Mouse (Mus musculus): ENCODE measurements around the gene Ermard.

The Ermard gene

DNA sequence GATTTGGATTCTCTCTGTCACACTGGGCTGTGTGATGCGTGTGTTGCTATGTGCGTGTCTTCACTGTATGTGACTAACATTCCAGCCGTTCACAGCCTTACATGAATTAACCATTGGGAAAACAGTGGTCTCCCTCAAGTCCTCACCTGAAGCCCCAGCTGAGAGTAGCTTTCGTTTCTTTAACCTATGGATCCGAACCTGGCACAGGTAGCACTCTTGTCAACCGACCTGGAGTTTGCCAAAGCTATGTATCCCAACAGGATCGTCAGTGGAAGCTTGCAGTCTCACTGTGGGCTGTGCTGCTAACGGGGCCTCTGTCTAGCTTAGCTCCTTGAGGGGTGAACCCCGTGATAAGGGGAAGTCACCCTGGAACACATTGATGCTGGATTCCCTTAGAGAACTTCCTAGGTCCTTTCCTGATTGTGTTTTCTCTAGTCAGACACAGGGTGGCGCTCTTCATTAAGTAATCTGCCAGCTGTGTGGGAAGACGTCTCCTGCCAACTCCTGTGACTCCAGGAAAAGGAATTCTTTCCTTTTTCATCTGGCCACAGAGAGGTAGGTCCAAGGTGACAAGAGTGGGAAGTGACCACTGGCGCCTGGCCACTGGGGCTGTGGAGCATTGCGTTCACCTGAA is 24.5 kb downstream of the Ermard start:
- DNase-seq: peak; percentile 61

DNA sequence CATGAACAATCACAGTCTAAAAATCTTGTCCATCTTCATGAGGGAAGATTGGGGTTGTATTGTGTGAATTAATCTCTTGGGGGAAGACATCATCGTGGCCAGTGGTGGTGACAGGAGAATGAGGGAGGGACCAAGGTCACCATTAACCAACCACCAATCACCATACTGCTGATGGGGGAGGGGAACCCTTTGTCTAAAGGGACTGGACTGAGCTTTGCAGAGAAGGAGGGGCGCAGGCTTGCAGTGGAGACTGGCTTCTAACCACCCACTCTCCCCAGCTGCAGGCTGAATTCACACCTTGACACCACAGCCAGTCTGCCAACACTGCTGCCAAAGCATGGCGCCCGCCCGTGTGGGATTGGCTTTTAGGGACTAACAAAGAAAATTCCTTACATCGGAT is 25.1 kb downstream of the Ermard start:
- no peak for DNase-seq

DNA sequence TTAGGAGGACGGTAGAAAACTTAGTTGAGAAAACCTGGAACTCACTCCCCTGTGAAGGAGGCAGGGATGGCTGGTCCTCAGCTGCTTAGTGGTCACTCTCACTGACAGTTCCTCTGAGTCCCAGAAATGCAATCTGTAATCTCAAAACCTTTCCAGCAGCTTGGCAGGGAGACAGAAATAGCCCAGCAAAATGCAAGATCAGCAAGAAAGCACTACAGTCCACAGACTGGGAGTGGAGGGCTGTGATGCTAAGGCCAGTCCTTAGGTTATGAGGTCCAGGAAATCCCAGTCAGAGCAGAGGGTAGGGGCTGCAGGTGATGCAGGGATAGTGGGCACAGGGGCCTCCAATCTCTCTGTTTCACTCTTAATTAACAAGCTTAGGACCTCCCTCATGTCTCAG is 25.9 kb downstream of the Ermard start:
- no peak for DNase-seq

DNA sequence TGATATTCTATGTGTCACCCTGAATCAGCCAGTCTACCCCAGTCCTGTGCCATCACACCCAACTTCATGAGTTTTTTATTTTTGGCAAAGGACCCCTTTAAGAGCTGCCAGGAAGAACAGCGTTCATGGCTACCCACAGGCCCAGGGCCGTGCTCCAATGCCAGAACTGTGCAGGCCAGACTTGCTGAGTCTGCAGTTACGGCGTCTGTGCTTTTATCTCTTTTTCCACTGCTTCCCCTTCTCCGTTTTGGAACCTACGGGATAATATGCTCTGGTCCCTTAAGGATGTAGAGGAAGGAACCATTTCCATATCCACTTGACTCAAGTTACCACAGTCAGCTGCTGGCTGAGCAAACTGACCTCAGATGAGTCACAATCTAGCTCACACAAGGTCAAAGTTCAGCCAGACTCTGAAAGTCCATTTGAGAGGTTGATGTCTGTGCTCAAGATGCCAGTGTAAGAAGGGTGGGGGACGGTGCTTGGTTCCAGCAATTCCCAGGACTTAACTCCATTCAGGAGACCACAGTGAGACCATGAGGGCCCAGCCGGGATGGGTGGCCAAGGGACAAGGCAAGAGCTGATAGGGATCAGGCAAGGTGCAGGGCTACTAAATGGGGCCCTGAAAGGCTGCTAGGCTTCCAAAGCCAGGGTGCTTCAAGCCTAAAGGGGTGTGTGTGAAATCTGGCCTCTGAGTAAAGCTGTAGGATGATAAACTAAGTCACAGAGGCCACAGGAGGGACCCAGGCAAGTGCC is 27.2 kb downstream of the Ermard start:
- peak; percentile 9 for DNase-seq

DNA sequence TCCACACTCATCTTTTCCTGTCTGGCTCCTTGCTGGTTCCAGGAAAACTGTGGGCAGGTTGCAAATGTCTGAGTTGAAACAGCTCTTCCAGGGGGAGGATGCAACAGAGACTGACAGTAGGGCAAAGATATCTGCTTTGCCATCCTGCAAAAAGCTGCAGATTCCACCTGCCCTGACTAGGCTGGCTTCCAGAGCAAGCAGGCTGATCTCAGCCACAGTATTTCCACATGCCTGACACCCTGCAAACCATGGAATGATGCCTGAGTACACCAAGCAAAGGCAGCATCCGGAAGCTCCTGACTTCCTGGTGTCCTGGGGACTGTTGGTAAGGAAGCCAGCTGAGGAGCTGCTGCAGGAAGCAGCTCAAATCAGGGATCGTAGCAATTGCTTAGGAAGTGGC is 28.1 kb downstream of the Ermard start:
- DNase-seq: peak; percentile 35

DNA sequence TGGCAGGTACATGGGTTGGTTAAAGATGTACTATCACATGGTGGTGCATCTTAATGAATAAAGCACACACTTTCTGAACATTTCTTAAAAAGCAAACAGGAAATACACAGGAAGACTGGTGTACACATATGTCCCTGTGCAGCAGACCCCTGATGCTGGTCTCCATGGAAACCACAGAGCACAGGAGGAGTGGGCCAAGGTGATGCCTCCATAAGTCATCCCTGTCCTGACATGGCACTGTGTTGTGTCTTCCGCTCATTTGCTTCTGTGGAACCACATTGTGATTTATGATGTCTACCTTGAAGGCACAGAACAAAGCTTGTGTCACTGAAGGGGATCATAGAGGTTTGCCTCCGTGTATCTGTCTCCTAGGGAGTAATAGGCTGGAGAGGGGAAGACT is 31.2 kb downstream of the Ermard start:
- no peak for DNase-seq

DNA sequence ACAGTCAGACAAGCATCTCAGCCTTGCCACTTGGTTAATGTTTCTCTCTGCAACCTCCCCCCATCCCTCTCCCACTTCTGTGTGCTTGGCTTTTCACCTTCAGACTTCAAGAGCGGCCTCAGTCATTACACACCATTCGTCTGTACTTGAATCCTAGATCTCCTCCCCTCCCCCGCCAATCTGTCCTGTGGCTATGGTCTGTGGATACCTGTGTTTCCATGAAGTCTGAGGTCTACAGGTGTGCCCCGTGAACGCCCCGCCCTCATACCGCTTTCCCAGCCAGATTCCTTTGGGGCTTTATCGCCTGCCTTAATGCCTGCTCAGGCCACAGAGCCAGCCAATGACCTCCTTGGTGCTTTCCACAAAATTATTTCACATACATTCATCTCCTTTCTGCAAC is 34.0 kb downstream of the Ermard start:
- peak; percentile 11 for DNase-seq

DNA sequence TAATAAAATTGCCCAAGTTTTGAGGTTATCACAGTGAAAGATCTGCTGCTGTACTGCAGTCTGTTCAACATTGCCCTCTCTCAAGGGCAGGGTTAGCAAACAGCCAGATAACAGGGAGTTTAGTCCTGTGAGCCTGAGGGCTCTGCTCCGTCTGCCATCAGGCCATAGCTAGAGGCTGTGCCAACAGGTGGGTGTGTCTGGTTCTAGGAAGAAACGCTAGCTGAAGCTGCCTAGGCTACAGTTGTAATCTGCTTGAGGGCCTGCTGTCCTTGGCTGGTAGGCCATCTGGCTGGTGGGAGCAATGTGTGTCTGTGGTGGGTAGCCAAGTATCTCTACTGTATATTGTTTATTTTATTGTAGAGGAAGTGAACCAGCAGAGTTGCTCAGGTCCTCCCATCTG is 36.5 kb downstream of the Ermard start:
- no peak for DNase-seq

DNA sequence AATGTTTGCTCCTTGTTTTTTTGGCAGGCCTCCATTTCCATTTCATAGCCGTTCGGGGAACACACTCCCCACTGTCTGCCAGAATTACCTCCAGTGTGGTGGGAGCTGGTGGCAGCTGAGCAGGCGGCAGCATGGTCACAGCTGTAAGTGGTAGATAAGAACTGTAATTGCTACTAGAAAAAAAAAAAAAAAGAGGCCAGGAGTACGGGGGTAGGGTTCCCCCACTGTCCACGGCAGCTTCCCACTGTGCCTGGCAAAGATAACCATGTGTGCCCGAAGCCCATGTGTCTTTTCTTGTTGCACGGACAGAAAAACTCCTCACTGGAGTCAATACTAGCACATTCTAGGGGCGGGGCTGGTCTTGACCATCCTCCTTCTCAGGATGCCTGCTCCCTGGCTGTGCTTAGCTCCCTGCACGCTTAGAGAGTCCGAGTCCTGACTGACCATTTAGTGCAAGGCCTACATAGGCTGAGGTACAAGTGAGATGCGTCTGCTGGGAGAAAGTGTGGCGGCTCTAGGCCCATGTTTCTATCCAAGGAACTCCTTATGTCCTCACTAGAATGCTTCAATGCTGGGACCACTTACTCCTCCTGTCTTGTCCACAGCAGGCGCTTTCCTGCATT is 43.3 kb downstream of the Ermard start:
- DNase-seq: no peak

DNA sequence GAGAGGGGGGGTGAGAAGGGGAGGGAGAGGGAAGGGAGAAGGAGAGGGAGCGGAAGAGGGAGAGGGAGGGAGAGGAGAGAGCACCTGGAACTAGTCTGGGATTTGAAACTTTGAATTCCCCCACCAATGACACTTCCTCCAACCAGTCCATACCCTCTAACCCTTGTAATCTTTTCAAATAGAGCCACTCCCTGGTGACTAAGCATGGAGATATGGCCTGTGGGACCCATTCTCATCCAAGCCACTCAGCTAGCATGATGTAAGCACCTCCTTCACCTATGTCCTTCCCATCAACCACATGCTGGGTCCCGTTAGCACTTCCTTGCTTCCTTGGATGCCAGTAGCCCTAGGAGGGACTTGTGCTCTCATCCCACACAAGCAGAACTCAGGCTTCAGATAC is 44.0 kb downstream of the Ermard start:
- no peak for DNase-seq

DNA sequence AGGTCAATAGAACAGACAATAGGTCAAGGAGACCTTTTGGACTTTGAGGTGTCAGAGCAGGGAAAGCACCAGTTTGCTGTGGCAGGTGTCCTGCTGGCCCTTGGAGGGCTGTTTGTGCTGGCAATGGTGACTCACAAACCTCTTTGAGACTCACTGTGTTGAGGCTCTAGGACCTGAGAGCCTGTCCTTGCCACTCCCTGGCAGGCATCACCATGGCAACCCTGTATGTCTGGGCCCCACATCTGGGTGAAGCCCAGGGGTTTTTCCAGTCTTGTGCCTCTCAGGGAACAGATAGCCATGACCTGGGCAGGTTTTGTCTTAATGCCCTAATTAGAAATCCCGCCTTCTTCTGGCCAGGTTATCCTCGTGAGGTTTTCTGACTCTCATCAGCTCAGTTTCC is 47.2 kb downstream of the Ermard start:
- no peak for DNase-seq

DNA sequence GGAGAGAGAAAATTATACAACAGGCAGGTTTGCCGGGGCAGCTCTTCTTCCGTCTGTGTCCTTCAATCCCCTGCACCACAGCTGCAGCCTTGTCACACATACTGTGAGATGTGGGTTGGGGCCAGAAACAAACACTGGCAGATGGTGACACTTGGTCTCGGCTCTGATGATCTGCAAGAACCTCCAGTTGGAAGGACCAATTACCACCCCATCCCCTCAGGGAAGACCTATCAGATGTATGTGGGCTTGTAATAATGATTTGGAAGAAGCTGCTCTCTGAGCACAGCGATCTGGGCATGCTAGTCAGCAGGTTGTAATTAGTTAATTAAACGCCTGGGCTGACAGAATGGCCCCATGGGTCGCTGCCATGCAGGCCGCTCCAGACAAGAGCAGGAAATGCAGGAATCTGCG is 47.6 kb downstream of the Ermard start:
- DNase-seq: no peak

DNA sequence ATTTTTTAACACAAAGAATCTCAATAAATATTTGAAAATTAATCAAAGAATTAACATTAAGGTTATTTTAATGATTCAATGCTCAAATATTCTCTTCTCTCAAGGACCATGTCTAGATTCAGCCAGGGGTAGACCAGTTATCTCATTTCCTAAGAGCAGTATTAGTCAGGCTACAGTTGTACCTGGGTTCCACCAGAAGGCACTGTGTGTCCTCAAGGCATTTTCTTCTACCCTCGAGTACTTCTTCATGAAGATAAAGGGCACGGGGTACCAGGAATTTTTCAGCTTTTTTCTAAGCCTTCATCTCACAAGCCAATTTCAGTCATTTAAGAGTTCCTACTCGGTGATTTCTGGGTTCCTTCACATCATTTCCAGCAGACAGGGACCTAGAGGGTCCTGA is 50.7 kb downstream of the Ermard start:
- DNase-seq: no peak

DNA sequence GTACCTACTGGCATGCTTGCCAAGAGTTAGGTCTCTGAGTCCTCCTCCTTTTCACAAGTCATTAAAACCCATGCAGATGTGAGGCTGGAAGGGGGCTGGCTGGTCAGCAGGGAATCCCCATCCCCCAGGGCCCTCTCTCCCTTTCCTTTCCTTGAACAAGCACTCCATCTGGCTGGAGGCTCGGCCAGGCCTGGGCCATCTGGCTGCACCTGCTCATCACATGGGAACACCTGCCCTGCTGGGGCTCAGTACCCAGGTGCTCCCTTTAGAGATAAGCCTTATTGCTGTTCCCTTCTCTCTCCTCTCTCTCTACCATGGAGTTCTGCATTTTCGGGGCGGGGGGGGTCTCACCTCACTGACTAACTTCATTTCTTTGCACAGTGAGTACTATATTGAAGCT is 52.5 kb downstream of the Ermard start:
- no peak for DNase-seq

DNA sequence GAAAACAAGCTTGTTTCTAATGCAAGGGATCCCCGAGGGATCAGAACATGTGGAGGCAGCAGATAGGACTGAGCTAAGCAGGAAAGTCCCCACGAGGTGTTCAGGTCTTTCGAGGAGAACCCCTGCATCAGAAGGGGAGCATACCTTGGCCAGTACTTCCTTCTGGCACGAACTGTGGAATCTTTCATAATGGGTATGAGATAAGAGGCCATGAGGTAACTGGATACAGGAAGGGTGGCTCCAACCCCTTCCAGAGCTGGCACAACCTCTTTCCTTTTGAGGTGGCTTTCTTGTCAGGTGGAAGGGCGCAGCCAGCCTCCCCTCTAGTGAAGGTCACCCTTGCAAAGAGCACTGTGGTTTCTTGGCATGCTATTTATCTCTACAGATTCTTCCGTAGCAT is 55.8 kb downstream of the Ermard start:
- peak; percentile 28 for DNase-seq

DNA sequence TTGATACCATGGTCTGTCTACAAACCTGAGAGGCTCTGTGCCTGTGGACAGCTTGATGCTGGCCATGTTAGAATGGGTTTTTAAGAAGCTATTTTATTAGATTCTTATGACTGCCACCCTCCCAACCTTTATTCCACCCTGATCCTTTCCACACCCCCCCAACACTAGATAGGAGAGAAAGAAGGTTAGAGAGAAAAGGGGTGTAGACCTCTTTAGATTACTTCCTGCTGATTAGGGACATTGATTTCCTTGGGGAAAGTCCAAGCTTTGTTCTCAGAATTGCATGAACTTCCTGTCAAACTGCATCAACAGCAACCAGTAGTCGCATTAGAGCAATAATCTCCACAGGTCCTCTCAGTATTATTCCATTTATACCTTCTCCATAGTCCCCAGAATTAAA is 57.7 kb downstream of the Ermard start:
- DNase-seq: no peak

DNA sequence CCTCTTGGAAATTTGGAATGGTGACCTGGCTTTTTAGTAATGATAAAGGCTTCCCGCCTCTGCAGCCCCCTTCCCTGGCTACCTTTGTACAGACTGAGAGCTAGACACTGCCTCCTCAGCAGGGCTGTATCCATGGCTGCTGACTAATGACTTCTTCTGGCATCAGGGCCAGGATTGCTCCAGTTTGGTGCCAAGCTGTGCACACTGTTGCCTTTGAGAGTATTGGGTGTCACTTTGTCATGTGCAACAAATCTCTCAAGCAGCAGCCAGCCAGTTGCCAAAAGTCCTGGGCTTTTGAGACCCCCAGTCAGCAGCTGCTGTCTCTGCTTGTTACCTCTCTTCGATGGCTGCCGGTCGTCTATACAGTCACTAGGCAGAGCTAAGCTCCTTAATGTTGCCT is 60.3 kb downstream of the Ermard start:
- DNase-seq: no peak

DNA sequence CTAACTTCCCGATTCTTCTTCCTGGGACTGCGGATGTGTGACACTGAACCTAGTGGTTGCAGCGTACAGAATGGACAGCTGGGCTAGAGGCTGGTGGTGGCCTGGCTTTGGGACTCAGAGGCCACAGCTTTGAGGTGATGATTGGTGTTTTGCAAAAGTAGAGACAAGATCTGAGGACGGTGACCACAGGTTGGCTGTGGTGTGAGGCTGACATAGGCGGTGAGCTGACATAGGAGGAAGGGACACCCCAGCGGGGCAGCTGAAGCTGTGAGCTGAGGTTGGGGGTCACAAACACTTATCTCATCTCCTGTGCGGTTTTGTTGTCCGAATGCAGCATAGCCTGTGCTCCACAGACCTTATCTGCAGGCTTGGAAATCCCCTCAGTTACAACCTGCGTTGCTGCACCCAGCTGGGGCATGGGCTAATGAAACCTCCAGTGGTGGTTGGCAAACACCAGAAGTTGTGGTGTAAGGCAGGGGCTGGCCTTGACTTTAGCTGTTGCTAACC is 66.2 kb downstream of the Ermard start:
- DNase-seq: no peak

DNA sequence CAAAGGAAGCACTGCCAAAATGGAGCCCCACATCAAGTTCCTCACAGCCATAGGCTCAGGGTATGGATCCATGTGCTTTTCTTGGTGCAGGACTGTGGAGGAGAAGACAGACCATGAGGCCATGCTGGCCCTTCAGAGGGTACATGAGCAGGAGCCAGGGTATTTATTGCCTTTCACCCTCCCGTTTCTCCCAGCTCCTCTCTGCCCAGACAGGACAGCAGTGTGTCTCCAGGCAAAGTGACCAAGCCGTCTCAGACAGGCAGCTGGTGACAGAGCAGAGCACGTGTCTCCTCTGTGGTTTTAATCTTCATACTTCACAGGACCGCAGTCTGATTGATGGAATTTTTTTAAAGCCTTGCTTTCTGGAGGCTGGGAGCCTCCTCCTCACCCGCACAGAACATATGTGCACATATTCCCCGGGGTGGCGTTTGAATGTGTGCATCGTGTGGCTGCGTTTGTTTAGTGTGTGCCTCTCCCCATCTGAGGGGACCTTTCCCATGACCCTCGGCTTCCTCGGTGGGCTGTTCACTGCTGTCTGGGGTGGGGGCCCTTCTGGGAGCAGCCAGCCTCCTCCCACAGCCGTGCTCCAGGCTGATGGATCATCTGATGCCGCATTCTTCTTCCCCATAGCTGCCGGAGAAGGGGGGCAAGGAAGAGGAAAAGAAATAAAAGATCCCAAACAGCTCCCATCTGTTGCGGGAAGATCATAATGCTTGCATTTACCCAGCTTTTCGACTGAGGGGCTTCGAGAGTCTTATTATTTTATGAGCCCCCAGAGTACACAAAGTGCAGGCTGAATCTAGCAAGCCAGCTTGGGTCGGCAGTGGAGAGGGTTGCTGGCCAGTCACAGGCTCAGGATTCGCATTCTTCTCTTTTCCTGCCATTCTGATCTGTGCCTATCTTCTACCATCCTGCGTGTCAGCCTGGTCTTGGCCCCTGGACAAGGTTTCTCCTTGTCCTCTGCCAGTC is 67.7 kb downstream of the Ermard start:
- DNase-seq: no peak

DNA sequence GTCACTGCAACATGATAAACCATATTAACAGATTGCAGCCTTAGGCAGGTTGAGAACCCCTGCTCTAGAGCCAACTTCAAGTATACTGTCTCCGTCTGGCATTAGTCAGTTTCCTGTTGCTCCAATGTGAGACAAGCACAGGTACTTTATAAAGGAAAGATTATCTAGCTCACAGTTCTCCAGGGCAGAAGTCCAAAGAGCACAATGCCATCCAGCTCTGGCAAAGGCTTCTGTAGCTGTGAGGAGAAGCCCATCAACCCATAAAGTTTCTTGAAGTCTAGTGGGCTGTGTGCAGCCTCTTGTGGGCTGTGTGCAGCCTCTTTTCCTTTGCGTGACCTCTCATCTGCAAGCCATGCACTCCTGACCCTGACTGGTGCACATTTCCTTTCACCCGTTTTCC is 74.5 kb downstream of the Ermard start:
- DNase-seq: no peak

DNA sequence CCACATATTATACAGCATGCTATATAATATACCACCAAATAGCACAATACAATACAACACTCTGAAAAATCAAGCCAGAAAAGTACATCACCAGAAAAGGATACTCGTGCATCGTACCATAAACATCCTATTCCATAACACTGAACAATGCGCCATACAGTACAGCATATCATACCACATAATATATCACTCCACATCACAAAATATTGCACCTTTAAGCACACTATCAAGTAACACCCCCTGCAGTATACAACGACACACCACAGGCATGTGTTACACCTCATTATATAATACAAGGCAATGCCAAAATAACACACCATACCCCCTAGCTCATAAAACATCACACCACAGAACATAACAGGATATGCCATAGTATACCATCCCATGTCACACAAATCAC is 79.1 kb downstream of the Ermard start:
- no peak for DNase-seq

DNA sequence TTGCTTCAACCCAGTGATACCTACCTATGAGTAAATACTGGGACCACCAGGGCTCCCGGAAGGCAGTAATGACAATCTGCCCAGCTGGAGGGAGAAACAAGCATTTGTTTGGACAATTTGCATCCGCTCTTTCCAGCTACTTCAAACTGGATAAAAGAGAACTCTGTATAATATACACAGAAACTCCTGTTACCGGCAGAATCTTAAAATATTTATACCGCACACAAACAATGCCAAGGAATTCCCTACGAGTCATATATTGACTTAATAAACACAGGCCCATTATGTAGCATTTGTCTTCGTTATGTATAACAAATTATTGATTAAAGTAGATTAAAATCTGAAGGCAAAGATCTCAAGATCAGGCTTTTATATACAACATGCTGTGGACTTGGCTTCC is 79.6 kb downstream of the Ermard start:
- no peak for DNase-seq
